Comparison of ENCODE assay signal across 10 mouse cellular contexts in the genomic region with DNA sequence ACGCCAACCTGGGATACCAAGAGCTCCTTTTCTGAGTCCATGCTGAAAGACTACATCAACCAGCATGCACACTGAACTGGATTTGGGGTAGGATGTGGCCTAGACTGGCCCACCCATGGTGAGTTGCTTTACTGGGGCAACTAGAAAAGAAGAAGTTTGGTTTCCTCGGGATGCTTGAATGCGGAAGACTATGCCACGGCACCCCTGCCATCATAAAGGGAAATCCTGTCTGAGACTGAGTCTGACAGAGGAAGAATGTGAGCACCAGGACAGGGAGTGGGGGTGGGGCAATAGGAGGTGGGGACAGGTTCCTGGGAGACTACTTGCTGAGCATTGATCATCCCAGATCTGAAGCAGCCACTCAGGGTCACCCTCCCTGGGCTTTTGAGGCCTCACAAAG. TPM values are rescaled to one million over a fixed set of nuclear protein-coding genes. Genes with fewer than 3 reads are reported as not detected.
DNase-seq lines count a peak whose midpoint lies in the region; ATAC-seq and TF ChIP-seq lines count a peak whose summit lies in the region.
"Had no signal": no experiment of that assay in that cellular context is flagged by ENCODE, and none has a peak within 500 bp of the region (broad histone marks: within the 10 kb centered on the region; RNA-seq: fewer than 3 reads in every experiment).

No protein-coding gene starts in this region.

- TF ChIP-seq CTCF in gastrocnemius, adult 2 months (IDR thresholded peaks at IDR 0.05) = no peak
- no peak for TF ChIP-seq CTCF in stomach, postnatal 0 days (IDR thresholded peaks at IDR 0.05; ENCODE audit: low read depth)

- no peak for TF ChIP-seq EP300 in stomach, postnatal 0 days (optimal IDR thresholded peaks at IDR 0.05)

- no peak overlapping the region for H3K9ac ChIP-seq in stomach, embryonic 14.5 days (replicated peaks; ENCODE audit: low read depth, low read length)
- H3K9ac ChIP-seq in stomach, postnatal 0 days (ENCODE audit: low read length) = no peak overlapping the region
- H3K9ac ChIP-seq in stomach, embryonic 16.5 days (ENCODE audit: low read length) = no peak overlapping the region

- peak overlapping the region; percentile 88 for H3K27ac ChIP-seq in gastrocnemius, adult 2 months
- H3K27ac ChIP-seq in stomach, embryonic 14.5 days (ENCODE audit: low read length) = peak overlapping the region; percentile 78; the same call in 1 of the 2 replicates
- H3K27ac ChIP-seq in stomach, postnatal 0 days (replicated peaks) = no peak overlapping the region
- H3K27ac ChIP-seq in stomach, embryonic 16.5 days (ENCODE audit: low read length) = 0 out of 2 replicates have a peak overlapping the region, but pooled peaks have one; percentile 26

- intact Hi-C loops in gastrocnemius, adult 2 months (cut with DNase I) = loop anchor here (5.0 kb wide), 1 partner anchor 42 kb away; no protein-coding TSS in a partner anchor

- no peaks in the 10 kb centered on the region for H3K9me3 ChIP-seq in stomach, embryonic 14.5 days (ENCODE audit: control insufficient read depth, low read depth, low read length)
- H3K9me3 ChIP-seq in stomach, postnatal 0 days (ENCODE audit: control insufficient read depth, low read length) = no peaks in the 10 kb centered on the region
- H3K9me3 ChIP-seq in stomach, embryonic 16.5 days (replicated peaks; ENCODE audit: control insufficient read depth, low read length) = no peaks in the 10 kb centered on the region

- 77% methylated on average over 4 of the region's 4 CpGs for WGBS in stomach, embryonic 14.5 days
- 84% methylated on average over 4 of the region's 4 CpGs for WGBS in stomach, postnatal 0 days
- 70% methylated on average over 4 of the region's 4 CpGs for WGBS in stomach, embryonic 16.5 days

- ATAC-seq in stomach, embryonic 14.5 days (ENCODE audit: insufficient number of reproducible peaks, insufficient read depth, low FRiP score, low read depth) = no peak
- ATAC-seq in stomach, postnatal 0 days (ENCODE audit: low FRiP score, low TSS enrichment) = no peak
- ATAC-seq in stomach, embryonic 16.5 days (ENCODE audit: insufficient read depth, low FRiP score) = no peak

- no peak overlapping the region for H3K4me2 ChIP-seq in stomach, embryonic 14.5 days (replicated peaks; ENCODE audit: low read depth, low read length)
- H3K4me2 ChIP-seq in stomach, postnatal 0 days (replicated peaks; ENCODE audit: low read depth) = no peak overlapping the region
- no peak overlapping the region for H3K4me2 ChIP-seq in stomach, embryonic 16.5 days (ENCODE audit: low read depth, low read length)

- no peaks in the 10 kb centered on the region for H3K27me3 ChIP-seq in stomach, embryonic 14.5 days (ENCODE audit: control insufficient read depth, insufficient read depth, low read length)
- no peaks in the 10 kb centered on the region for H3K27me3 ChIP-seq in stomach, postnatal 0 days (ENCODE audit: control insufficient read depth, insufficient read depth, low read length)
- no peaks in the 10 kb centered on the region for H3K27me3 ChIP-seq in stomach, embryonic 16.5 days (ENCODE audit: control insufficient read depth, insufficient read depth, low read length)

- no peak for DNase-seq in gastrocnemius, adult 2 months
- DNase-seq in gastrocnemius, adult 8-10 months (ENCODE audit: low spot score in 2 of 2) = no peak
- DNase-seq in layer of hippocampus, adult 11-12 months (ENCODE audit: low spot score) = peak; percentile 27
- DNase-seq in layer of hippocampus, adult 9-10 months (ENCODE audit: low spot score) = no peak
- DNase-seq in stomach, postnatal 0 days (ENCODE audit: low spot score) = no peak
- no peak for DNase-seq in cerebellum, postnatal 36 days
- DNase-seq: lung, adult 2 months had no signal

- H3K4me1 ChIP-seq in stomach, embryonic 14.5 days (ENCODE audit: control insufficient read depth, insufficient read depth, low read length) = peaks cover 45% of the 10 kb centered on the region
- 0 out of 2 replicates have a peak, but pooled peaks cover 9% of the 10 kb centered on the region for H3K4me1 ChIP-seq in stomach, postnatal 0 days (replicated peaks; ENCODE audit: control insufficient read depth, insufficient read depth)
- H3K4me1 ChIP-seq in stomach, embryonic 16.5 days (ENCODE audit: control insufficient read depth, insufficient read depth, low read length) = peaks cover 44% of the 10 kb centered on the region

- no peak overlapping the region for H3K4me3 ChIP-seq in gastrocnemius, adult 2 months
- H3K4me3 ChIP-seq in stomach, embryonic 14.5 days (ENCODE audit: low read depth, low read length) = no peak overlapping the region
- H3K4me3 ChIP-seq in stomach, postnatal 0 days (ENCODE audit: low read depth, low read length) = no peak overlapping the region
- H3K4me3 ChIP-seq in stomach, embryonic 16.5 days (replicated peaks; ENCODE audit: low read length) = no peak overlapping the region
- H3K4me3 ChIP-seq: erythroblast, embryonic 14.5 days had no signal

- no peaks in the 10 kb centered on the region for H3K36me3 ChIP-seq in stomach, embryonic 14.5 days (ENCODE audit: control insufficient read depth, insufficient read depth, low read length)
- no peaks in the 10 kb centered on the region for H3K36me3 ChIP-seq in stomach, postnatal 0 days (ENCODE audit: control insufficient read depth, insufficient read depth, low read length)
- H3K36me3 ChIP-seq in stomach, embryonic 16.5 days (ENCODE audit: control insufficient read depth, insufficient read depth, low read length) = no peaks in the 10 kb centered on the region

RNA-seq across cellular contexts. Expression of gene Acvr1, which starts 32.6 kb away (rescaled TPM):
- 10 to 100 TPM; 17.6 to 23.2 TPM for total RNA-seq in gastrocnemius, adult 2 months (2021)
- 10 to 100 TPM; 15.6 to 29.8 (median 19.0) TPM for total RNA-seq in gastrocnemius, adult 8-10 months (2022)
- 9.5 and 10.5 TPM in 2 replicates for polyA plus RNA-seq in stomach, embryonic 14.5 days (2014; fragmentation: Nextera tagmentation; extraction: Ambion mirVana)
- polyA plus RNA-seq in stomach, postnatal 0 days (2015; fragmentation: Nextera tagmentation; extraction: Ambion mirVana) = 5.0 and 5.1 TPM in 2 replicates
- 5.9 and 6.8 TPM in 2 replicates for polyA plus RNA-seq in stomach, embryonic 16.5 days (2015; fragmentation: Nextera tagmentation; extraction: Ambion mirVana)
- polyA plus RNA-seq: erythroblast, embryonic 14.5 days had no signal

RNA-seq across cellular contexts. Expression of gene Upp2, which starts 32.7 kb away (rescaled TPM):
- total RNA-seq in gastrocnemius, adult 2 months (2021) = 1 to 10 TPM; 2.0 to 2.4 TPM
- 1 to 10 TPM; 1.5 to 2.8 (median 2.2) TPM for total RNA-seq in gastrocnemius, adult 8-10 months (2022)
- polyA plus RNA-seq in stomach, embryonic 14.5 days (2014; fragmentation: Nextera tagmentation; extraction: Ambion mirVana) = 9.2 and 11.6 TPM in 2 replicates
- 5.2 and 6.1 TPM in 2 replicates for polyA plus RNA-seq in stomach, postnatal 0 days (2015; fragmentation: Nextera tagmentation; extraction: Ambion mirVana)
- 5.5 and 6.8 TPM in 2 replicates for polyA plus RNA-seq in stomach, embryonic 16.5 days (2015; fragmentation: Nextera tagmentation; extraction: Ambion mirVana)
- polyA plus RNA-seq: erythroblast, embryonic 14.5 days had no signal
